Mouse (Mus musculus) ES-E14 (cell line): ENCODE results near the gene Olfr153.

Experiments used
- CHD2 ChIP-seq: IDR thresholded peaks from 2 replicates; pipeline ENCODE4 v1.6.1; 2014; ENCODE audit warnings: mild to moderate bottlenecking, low read depth, low read length, inconsistent platforms
- MAFK ChIP-seq: IDR thresholded peaks from 2 replicates; pipeline ENCODE4 v1.6.1; 2014; ENCODE audit warnings: mild to moderate bottlenecking, low read depth, low read length, inconsistent platforms; ENCODE audit not compliant: insufficient read depth
- ZC3H11A ChIP-seq: IDR thresholded peaks from 2 replicates; pipeline ENCODE4 v1.6.1; 2012; ENCODE audit warnings: low read depth, mild to moderate bottlenecking, inconsistent platforms, low read length, borderline replicate concordance
- ZNF384 ChIP-seq: IDR thresholded peaks from 2 replicates; pipeline ENCODE4 v1.6.1; 2012; ENCODE audit warnings: low read depth, low read length, inconsistent platforms

DNA sequence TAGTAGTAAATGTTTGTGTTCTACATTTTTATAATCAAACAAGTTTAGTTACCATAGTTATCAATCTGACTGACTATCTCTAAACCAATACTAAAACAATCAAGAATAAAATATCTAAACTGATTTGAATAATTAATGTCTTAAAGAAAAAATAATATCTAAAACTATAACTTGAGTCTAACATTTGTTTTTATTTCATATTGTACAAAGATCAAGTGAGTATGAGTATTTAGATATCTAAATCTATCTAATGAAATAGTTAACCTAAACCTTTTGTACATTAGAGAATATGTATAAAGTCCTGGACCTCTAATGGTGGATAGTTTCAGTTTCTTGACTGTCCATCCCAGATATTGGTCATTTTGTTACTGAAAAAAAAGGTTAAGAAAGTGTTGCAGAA, at the start of gene Olfr153:
- no peak for TF ChIP-seq ZNF384
- no peak for TF ChIP-seq CHD2
- no peak for TF ChIP-seq MAFK
- no peak for TF ChIP-seq ZC3H11A
